Mouse (Mus musculus) spleen, embryonic (tissue): ENCODE data around the gene Msantd2.

Experiments
- CTCF ChIA-PET: fragments of 350-600 bp; sonication (Branson Sonifier 250); formaldehyde crosslinking; loops from one replicate; lab custom pipeline; 2022; lab: Charles Lee

Gene Msantd2

DNA sequence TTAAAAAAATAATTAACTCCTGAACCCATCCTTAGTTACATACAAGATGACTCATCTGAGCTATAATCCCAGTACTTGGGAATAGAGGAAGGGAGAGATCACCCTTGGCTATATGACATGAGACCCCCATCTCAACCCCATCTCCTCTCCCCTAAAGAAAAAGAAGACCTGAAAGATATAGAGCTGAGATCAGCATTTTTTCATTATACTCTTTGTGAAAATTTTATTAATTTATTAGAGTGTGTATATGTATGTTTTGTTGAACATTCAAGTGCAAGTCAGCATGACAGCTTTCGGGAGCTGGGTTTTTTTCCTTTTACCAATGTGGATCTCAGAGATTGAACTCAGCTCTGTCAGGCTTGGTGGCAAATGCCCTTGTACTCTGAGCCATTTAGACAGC, 12.1 kb downstream of the Msantd2 start:
- CTCF ChIA-PET, result no interaction called here

DNA sequence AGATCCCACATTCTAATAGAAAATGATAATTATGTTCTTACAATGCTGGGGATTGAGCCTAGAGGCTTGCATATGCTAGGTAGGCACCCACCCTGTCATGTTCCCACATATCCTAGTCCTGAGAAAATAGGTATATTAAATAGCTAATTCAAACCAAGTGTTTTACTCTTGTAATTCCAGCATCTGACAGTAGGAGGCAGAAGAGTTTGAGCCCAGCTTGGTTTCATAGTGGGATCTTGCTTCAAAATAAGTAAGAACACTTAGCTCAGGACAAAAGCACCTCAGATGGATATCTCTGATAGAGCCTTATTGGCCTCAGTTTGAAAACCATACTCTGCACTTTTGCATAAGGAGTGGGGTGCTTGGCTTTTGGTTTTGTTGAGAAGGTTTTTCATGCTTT, 15.2 kb downstream of the Msantd2 start:
- CTCF ChIA-PET, result interaction anchor here (0.6 kb wide), 1 partner anchor 246 kb away, joined by 3 read pairs; no protein-coding TSS in a partner anchor

DNA sequence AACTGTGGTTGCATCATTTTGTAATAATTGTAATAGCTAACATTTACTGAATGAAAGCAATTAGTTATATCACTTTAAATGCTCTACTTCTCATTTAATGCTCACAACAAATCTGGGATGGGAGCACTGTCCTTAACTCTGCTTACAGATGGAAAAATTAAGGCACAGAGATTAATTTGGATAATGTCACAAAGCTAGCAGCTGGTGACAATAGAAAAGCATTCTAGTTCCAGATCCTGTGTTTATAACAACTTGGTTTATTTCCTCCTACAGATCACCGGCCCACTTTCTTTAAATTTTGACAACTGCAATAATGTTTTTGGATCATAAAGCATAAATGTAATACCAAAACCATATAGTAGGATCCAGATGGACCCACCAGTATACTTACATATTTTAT, 16.9 kb downstream of the Msantd2 start:
- CTCF ChIA-PET, result no interaction called here

DNA sequence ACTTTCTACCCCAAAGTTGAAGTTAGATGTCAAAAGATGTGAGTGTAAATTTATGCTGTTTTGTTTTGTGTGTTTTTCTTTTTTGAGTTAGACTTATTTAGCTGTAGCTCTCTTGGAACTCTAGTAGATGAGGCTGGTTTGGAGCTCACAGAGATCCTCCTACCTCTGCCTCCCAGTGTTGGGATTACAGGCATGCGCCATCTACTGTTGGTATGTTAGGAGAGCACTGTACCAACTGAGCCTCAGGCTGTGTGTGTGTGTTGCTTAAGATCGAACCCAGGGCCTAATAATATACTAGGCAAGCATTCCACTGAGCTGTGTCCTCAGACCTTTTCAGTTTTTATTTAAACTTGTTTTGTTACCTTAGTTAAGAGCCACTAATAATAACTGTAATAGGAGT, 23.0 kb downstream of the Msantd2 start:
- CTCF ChIA-PET, result no interaction called here

DNA sequence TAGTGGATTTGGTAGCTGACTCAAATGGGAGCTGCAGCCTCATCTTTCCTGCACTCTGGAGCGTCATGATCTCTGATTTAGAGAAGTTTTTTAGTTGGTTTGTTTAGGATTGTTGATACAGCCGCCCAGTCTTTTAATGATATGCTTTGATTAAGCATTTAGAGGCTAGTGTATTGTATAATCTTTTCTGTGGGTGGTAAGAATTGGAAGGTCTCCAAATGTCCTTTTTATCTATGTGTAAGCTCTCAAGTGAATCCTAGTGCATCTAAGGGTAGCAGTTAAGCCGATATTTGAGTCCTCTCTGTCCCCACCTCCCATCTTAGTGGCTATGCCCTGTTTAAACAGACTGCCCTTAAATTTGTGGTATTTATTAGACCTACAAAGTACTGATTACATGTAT, 25.3 kb downstream of the Msantd2 start:
- CTCF ChIA-PET, result no interaction called here

DNA sequence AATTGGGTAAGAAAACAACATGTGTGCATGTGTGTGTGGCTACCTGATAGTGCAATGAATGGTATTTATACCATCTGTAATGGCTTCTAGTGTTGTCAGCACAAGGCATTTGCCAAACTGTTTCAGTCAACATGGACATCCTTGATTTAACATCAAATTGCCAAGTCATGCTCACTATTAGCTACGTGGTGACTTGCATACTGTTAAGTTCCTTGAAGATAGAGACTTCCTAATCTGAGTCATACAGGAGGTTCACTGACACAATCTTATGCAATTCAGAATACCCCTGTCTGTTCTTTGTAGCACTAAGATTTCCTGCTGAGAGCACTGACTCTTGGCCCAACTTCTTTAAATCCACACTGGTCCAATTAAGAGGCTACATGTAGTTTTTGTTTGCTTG, 28.3 kb downstream of the Msantd2 start:
- CTCF ChIA-PET, result no interaction called here

DNA sequence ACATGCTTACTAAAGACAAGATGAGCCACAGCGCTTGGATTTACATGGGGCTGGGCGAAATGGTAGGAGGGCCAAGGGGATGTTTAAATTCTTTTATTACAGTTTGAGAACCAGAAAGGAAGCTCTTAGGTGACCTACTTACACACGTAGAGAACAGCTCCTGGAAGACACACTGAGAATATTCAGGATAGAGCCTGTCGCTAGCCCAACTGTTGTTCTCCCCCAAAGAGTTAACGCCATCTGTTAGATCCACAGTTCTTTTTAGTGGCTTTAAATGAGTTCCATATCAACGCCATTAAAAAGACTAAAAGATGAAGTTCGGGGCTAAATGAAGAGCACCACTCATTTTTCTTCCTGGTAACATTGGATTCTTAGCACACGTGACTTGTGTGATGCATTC, 29.9 kb downstream of the Msantd2 start:
- CTCF ChIA-PET, result no interaction called here

DNA sequence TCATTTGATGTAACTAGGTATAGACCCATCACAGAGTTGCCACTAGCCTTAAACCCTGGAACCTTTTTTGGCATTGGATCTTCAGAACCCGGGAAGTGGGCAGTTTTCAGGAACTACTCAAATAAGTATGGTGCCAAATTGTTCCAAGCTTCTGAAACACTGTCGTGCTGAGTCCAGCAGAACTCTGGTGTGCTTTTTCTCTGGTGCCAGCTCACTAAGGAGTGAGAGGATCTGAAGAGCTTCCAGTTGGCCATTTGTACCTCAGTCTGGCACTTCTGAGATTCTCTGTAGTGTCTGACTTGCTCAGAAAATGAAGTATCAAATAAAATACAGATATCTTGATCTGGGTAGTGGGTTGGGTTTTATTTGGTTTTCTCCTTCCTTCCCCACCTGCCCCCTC, 30.9 kb downstream of the Msantd2 start:
- CTCF ChIA-PET, result no interaction called here

DNA sequence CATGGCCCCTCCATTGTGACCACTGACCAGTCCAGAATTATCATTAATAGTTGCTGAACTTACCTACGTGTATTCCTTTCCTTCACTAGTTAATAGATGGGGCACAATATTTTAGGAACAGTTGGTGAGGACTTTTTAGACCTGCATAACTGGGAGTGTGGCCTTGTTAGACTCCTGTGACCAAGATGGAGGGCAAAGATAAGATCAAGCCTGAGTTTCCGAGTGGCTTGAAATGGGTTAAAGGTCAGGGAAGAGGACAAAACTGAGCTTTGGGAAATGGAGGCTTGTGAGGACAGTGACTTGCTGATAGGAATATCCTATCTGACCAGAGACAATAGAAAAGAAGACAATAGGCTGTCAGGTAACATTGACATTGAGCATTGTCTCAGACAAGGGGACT, 36.3 kb downstream of the Msantd2 start:
- CTCF ChIA-PET, result interaction anchor here (0.7 kb wide), 1 partner anchor 10 kb away, joined by 4 read pairs; no protein-coding TSS in a partner anchor

DNA sequence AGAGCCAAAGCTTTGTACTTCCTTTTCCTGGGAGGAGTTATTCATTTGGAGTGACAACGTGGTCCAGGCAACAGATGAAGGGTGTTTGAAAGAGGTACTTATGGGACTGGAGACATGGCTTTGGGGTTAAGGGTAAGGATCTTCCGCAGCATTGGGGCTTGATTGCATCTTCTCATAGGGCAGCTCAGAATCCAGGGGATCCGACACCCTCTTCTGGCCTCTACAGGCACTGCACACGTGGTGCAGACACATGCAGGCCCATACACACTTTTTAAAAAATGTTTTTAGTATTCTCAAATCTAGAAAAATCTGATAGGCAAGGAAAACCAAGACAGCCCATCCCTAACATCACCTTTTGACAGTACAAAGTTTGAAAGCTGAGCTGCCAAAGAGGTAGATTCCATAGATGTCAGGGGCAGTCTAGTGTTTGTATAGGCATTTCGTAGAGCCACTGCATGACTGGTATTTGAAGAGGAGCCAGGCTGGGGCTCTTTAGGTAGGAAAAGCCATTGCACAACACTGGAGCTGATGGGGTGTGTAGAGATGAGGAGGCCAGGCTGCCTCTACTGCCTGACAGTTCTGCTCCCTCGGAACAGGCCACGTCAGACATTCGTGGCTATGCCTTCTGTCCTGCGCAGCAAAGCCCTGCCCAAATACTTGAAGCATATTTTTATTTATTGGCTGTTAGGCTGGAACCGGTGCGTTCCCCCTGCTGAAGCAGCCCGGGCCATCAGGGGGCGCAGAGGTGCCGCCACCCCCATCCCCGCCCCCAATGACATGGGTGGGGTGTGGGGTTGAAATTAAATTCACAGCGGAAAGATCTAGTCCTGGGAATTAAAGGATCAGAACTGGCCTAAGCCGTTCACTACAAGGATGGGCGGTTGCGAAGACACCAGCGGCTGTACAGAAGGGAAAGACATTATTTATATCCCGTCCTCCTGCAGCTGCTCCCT, 37.6 kb downstream of the Msantd2 start:
- CTCF ChIA-PET, result no interaction called here

DNA sequence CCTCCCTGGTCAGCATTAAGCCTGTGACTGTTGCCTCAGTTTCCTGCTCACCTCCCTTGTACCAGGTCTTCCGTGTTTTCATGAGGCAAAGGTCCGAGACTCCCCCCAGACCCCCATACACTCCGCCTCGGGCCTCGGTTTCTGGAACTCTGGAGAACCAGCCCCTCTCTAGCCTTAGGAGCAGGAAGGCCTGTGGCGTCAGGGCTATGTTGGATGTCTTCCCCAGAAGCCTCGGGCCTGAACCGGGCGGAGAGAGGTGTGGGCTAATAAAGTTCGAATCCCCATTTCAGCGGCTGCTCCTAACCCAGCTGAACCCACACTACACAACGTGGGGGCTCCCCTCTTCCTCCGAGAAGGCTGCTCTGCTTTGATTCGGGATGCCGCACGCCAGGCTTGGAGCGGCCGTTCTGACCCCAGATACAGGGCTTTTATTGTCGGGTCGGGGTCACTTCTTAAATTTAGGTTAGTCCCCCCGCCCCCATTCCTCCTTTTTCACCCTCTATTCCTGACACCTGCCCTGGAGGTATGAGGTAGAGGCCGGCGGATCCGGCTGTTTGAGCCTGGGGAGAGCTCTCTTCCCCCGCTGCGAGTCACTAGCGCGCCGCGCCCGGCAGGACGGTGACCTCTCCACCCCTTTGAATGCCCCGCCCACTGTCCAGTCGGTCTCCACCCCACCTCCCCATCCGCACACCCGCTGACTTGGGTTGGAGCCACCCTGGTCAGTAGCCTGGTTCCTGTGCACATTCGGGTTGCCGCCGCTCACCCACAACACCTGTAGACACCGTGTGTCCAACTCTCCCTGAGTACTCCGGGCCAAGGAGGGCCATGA, 38.5 kb downstream of the Msantd2 start, which contains the start of gene Esam:
Gene Esam, plus strand, starts transcription at position 683 of the 829 bp plus-strand sequence.
- CTCF ChIA-PET, result no interaction called here

DNA sequence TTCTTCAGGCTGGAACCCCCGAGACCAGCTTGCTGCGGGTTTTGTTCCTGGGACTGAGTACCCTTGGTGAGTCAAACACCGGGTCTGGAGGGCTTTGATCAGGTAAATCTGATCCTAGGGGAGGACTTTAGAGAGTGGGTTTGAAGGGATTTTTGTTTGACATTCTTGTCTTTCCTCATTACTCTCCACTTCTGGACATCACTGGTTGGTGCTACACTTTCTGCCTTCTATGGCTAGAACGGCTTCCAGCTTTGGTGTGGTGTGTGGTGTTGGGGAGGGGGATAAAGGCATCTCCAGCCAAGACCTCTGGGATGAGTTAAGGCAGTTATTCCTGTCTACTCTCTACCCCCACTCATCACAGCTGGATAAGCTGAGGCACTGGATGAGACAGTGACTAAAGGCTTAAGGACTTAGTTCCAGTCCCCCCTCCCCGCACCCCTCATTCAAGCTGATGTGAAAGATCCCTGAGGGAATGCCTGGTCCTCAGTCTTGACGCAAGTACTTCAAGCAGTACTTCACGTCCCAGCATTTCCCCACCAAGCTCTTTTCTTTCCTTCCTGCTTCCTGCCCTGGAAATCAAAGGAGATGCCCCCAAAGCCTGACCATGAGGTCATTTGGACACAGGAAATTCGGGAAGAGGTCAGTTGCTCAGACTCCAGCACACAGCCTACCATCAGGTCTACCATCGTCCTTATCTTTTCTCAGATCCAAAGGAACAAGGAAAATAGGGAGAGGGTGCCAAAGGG, 39.3 kb downstream of the Msantd2 start:
- CTCF ChIA-PET, result interaction anchor here (0.6 kb wide), 1 partner anchor 77 kb away, joined by 3 read pairs; no protein-coding TSS in a partner anchor

DNA sequence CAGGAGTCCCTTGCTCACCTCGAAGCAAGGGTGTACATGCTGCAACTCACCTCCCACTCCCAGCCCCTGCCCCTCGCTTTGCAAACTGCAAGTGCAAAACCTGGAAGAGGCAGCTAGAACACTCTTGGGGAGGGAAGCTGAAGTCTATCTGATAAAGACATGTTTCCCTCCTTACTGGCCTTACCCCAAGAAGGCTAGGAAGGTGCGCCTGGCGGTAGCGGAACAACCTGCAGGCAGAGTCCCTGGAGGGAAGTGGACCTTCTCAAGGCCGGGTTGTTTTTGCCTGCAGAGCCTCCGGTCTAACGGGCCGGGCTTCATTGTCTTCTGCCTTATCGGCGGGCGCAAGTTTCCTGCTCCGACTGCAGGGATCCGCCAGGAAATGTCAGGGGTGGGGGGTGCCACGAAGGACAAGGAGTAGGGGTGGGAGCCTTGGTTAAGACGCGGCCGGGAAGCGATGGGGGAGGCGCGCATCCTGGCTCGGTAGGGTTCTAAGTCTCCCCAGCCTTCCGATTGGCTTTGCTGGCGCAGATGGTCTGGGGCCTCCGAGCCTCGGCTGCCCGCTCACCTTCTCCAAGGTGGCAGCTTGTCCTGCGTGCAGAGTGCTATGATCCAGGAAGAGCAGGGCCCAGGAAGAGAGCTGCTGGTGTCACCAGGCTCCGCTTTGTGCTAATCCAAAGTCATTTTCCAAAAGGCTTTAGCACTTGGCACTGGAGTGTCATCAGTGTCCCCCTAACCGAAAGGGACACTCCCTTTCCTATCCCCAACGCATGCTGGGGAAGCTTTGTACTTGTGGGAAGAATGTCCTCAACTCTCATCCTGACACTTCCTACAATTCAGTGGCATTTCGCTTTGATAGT, 41.1 kb downstream of the Msantd2 start:
- CTCF ChIA-PET, result interaction anchor here (0.5 kb wide), 1 partner anchor 381 kb away, joined by 5 read pairs; no protein-coding TSS in a partner anchor

DNA sequence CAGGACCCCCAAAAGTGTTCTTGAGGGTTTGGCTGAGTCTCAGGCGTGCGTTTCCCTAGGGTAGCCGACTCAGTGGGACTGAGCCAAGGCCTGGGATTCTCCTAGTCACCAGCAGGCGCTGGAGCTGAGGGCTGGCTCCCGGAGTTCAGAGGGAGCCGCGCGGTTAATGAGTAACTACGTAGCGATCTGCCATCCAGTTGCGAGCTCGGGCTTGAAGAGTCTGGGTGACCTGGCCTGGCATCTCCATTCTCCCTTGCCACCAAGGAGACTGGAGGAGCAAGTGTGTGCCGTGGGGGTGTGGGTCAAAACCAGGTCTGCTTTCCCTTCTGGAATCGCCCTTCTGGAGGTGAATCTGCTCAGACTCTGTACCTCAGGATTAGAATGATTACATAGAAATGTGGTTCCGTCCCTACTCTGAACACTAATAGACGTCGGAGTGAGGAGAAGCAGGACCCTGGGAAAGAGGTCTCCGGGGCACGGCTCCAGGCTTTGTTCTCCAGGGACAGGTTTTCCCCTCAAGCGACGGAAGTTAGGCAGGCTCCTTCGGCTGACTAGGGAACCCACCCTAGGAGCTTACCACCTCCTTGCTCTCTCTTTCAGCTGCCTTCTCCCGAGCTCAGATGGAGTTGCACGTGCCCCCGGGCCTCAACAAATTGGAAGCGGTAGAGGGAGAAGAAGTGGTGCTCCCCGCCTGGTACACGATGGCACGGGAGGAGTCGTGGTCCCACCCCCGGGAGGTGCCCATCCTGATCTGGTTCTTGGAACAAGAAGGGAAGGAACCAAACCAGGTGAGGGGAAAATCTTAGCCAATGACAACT, 42.0 kb downstream of the Msantd2 start:
- CTCF ChIA-PET, result no interaction called here

DNA sequence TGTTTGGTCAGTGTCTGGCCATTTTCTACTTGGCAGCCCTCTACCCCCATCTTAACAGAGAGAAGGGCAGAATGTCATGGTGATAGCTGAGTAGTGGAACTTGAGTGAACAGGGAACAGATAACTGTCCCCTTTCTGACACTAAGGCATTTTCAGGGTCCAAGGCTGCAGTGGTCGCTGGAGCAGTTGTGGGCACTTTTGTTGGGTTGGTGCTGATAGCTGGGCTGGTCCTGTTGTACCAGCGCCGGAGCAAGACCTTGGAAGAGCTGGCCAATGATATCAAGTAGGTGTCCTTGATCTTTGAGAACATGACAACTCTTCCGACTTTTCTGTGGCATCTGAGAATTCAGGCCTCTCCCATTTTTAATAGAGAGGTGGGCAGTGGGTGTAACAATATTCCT, 47.7 kb downstream of the Msantd2 start:
- CTCF ChIA-PET, result no interaction called here

DNA sequence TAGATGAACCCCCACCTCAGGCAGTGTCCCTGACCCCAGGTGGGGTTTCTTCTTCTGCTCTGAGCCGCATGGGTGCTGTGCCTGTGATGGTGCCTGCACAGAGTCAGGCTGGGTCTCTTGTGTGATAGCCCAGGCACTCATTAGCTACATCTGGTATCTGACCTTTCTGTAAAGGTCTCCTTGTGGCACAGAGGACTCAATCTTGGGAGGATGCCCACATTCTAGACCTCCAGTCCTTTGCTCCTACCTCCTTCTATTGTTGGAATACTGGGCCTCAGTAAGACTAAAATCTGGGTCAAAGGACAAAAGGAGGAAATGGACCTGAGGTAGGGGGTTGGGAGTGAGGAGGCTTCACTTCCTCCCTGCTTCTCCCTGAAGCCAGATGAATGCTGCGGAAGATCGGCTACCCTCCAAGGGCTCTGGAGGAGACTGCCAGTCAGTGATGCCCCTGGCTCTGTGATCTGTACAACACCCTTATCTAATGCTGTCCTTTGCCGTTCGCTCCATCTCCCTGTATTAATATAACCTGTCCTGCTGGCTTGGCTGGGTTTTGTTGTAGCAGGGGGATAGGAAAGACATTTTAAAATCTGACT, 48.6 kb downstream of the Msantd2 start:
- CTCF ChIA-PET, result no interaction called here

DNA sequence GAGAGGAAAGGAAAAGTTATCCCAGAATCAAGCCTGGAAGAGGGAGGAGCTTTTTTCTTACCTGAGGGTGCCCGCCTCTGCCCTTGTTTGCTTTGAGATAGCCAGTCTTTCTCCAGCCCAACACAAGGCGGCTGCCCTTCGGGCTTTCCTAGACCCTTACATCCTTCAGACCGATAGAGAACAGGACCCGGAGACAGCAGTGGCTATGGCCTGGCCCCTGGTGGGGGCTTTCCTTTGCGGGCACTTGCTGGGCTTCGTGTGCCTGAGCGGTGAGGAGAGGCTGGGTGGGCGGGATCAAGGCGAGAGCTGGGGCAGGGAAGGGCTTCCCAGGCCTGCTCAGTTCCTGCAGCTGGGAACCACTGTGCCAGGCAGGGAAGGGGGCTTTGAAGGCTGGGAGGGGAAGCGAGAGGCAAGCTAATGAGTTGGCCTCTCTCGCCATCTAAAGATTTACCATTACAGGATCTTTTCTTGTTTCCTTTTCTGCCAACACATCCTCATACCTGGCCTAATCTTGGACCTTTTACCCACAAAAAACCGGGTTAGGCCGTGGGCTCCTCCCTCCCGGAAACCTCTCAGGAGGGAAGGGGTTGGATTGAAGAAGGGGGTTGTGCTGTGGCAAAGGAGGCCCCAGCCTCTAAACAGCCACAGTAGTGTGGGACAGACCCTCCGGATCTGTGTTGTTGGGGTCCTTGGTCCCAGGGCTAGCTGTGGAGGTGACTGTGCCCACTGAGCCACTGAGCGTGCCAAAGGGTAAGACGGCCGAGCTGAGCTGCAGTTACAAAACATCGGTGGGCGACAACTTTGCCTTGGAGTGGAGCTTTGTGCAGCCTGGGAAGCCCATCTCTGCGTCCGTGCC, 50.3 kb downstream of the Msantd2 start, which contains the start of gene Vsig2:
Gene Vsig2, plus strand, starts transcription at position 86 of the 856 bp plus-strand sequence.
- CTCF ChIA-PET, result no interaction called here

DNA sequence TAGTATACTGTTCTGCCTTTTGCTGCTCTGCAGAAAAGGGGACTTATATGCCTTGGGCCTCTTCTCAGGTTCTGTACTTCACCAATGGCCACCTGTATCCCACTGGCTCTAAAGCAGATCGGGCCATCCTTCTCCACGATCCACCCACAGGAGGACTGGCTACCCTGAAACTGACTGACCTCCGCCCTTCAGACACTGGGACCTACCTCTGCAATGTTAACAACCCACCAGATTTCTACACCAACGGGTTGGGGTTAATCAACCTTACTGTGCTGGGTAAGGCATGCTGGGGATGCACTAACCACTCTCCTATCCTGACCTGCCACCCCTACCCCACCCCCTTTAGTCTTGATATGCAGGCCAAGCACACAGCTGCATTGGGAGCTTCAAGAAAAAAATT, 51.1 kb downstream of the Msantd2 start:
- CTCF ChIA-PET, result interaction anchor here (0.6 kb wide), 1 partner anchor 146 kb away, joined by 3 read pairs; no protein-coding TSS in a partner anchor
